Mouse (Mus musculus): Measurements from ENCODE around the gene Inpp4b.
"Not testable (repeated sequence)": the region's sequence is repeated elsewhere in the genome, so short reads cannot be mapped to it uniquely, and the experiment has no call there.

Gene Inpp4b

GRCm38 (mm10) chr8:82028896-82029295 lies 686.5 kb downstream of the Inpp4b start:
- DNase-seq = peak; percentile 65

DNA sequence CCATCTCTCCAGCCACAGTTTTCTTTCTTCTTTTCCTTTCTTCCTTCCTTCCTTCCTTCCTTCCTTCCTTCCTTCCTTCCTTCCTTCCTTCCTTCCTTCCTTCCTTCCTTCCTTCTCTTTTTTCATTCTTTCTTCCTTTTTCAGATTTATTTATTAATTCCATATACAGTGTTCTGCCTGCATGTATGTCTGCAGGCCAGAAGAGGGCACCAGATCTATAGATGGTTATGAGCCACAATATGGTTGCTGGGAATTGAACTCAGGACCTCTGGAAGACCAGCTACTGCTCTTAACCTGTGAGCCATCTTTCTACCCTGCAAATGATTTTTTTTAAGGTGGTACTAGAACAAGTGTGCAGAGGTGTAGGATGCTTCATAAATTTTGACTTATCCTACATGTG lies 689.7 kb downstream of the Inpp4b start:
- not testable (repeated sequence) for DNase-seq

DNA sequence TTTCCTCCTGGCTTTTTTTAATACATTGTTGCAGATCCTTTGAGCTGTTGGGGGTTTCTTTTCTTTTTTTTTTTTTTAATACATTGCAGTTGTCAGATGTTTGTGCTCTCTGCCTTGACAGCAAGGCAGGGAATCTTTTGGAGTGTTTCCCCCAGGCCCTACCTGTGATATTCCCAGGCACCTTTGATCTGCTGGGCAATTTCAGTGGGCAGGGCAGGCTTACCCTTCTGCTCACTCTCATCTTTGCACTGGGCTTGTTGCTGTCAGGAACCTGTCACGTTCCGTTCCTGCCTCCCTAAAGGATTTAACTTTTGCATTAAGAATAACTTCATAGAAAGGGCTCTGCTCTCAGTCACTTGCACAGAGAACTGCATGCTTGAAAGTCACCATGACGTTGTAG lies 711.7 kb downstream of the Inpp4b start:
- DNase-seq = no peak

DNA sequence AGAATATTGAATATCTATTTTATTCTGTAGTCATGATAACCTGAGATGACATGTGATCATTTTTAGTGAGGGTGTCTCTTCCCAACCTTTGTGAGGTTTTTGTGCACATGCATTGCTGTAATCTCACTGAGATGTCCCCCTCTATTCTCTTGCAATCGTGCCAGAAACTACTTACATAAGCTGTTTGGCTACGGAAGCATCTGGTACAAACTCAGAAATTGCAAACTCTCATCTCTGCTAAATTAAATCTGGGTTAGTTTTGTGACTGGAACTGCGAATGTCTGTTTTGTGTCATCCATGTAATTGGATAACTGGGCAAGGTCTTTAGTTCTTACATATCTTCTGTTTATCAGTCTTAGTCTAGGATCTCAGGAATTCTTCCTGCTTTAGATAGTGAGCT lies 725.3 kb downstream of the Inpp4b start:
- DNase-seq = no peak

DNA sequence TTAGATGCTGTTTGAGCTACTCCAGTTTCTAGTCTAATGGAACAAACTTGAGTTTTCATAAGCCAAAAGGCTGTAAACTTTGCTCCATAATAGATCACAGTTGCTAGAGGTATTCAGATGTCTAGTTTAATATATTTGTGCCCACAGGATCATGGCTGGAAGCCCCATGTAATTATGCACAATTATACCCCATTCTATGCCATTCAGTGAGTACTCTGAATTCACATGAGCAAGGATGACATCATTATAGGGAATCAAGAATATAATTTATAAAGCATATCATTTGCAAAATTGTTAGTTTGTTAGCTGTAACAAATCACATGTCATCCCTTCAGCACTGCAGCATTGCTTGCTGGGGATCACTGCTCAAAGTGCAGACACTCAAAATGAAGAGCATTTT lies 736.9 kb downstream of the Inpp4b start:
- DNase-seq = no peak

GRCm38 (mm10) chr8:82086631-82087030 lies 744.3 kb downstream of the Inpp4b start:
- DNase-seq = not testable (repeated sequence)

- DNase-seq = no peak
These were observed 748.5 kb downstream of the Inpp4b start for GRCm38 (mm10) chr8:82090901-82091300.

- DNase-seq = no peak
These were observed 750.9 kb downstream of the Inpp4b start for GRCm38 (mm10) chr8:82093274-82093673.

GRCm38 (mm10) chr8:82104560-82104959 lies 762.2 kb downstream of the Inpp4b start:
- DNase-seq = no peak

DNA sequence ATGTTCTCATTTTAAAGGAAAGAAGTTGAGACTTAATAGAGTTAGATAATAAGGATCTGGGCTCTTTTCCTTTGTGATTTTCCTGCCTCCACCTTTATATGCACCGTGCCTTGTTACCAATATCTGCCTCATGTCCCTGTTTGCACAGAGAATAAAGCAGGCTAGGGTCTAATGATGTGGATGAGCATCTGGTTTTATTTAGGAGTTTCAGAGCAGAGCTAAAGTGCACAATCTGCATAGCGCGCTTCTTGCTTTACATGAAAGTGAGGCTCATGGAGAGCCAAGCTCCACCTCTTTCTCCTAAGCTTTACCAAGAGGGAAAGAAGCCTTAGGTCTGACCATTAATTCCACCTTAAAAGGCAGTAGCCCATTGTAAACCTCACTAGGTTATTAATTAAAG lies 763.8 kb downstream of the Inpp4b start:
- no peak for DNase-seq

DNA sequence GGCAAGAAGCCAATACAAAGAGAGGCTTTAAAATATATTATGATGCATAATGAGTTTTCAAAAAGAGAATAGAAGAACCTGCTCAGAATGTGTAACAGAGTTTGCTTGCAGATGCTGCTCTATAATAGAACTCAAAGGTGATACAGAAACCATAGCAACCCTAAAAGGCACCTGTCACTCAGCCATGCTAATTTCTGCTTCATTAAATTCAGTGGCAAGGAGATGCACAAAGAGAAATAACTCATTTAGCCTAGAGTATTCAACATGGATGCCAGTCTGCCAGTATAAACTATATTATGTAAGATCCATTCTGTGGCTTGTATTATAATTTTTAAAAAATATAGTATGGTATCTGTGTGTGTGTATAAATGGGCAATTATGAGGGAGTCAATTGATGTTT lies 807.9 kb downstream of the Inpp4b start:
- no peak for DNase-seq

DNA sequence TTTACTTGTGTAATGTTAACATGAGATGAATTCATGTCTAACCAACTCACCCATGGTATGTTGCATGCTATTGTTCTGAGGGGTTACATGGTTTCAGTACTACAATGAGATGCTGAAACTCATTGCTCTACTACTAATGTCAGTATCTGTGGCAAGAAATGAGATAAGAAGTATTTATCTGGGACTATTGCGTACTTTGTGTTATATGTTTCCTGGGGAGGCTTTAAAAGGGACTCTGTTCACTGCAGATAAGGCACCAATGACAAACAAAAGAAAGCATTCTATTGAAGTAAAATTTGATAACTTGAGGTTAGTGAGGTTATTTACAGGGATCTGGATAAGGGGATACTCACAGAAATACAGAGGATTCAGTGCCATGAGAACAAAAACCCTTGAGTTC lies 815.6 kb downstream of the Inpp4b start:
- DNase-seq = no peak

Data from kidney, postnatal 14 days (tissue).